Mouse (Mus musculus) cerebellum, adult 9-11 months (tissue): Measurements from ENCODE around the gene Coch.
"Not testable (repeated sequence)": the region's sequence is repeated elsewhere in the genome, so short reads cannot be mapped to it uniquely, and the experiment has no call there.

Experiments used
- DNase-seq: peaks from one replicate; pipeline ENCODE4 v3.0.0; 2022

Coch gene

GRCm38 (mm10) chr12:51593229-51594029 is at the start of gene Coch:
Coch (plus strand) TSS chr12:51593341.
- DNase-seq = no peak

GRCm38 (mm10) chr12:51543402-51543960 is 49.7 kb upstream of the Coch start:
- DNase-seq = no peak

GRCm38 (mm10) chr12:51555041-51555440 is 38.1 kb upstream of the Coch start:
- DNase-seq = no peak

GRCm38 (mm10) chr12:51561416-51561815 is 31.7 kb upstream of the Coch start:
- DNase-seq = no peak

- DNase-seq = no peak
Observed at GRCm38 (mm10) chr12:51567225-51567624, 25.9 kb upstream of the Coch start.

- no peak for DNase-seq
Observed at GRCm38 (mm10) chr12:51569472-51569871, 23.7 kb upstream of the Coch start.

- DNase-seq = no peak
Observed at GRCm38 (mm10) chr12:51569944-51570343, 23.2 kb upstream of the Coch start.

- no peak for DNase-seq
Observed at GRCm38 (mm10) chr12:51572651-51573050, 20.5 kb upstream of the Coch start.

- DNase-seq = not testable (repeated sequence)
Observed at GRCm38 (mm10) chr12:51577816-51578215, 15.3 kb upstream of the Coch start.

- DNase-seq = no peak
Observed at GRCm38 (mm10) chr12:51589263-51589662, 3.9 kb upstream of the Coch start.

- no peak for DNase-seq
Observed at GRCm38 (mm10) chr12:51591921-51592320, 1.2 kb upstream of the Coch start.

GRCm38 (mm10) chr12:51592888-51593228 is 283 bp upstream of the Coch start:
- DNase-seq = no peak

GRCm38 (mm10) chr12:51594030-51594470 is 909 bp downstream of the Coch start:
- DNase-seq = no peak

- no peak for DNase-seq
Observed at GRCm38 (mm10) chr12:51603306-51603705, 10.2 kb downstream of the Coch start.

GRCm38 (mm10) chr12:51606138-51606537 is 13.0 kb downstream of the Coch start:
- no peak for DNase-seq

GRCm38 (mm10) chr12:51612361-51612760 is 19.2 kb downstream of the Coch start:
- DNase-seq = no peak

GRCm38 (mm10) chr12:51620572-51620971 is 27.4 kb downstream of the Coch start:
- DNase-seq = no peak

- DNase-seq = no peak
Observed at GRCm38 (mm10) chr12:51621161-51621560, 28.0 kb downstream of the Coch start.

- no peak for DNase-seq
Observed at GRCm38 (mm10) chr12:51622670-51623365, 29.7 kb downstream of the Coch start.

GRCm38 (mm10) chr12:51623366-51623694 is 30.2 kb downstream of the Coch start:
- no peak for DNase-seq

- no peak for DNase-seq
Observed at GRCm38 (mm10) chr12:51633481-51633880, 40.3 kb downstream of the Coch start.

GRCm38 (mm10) chr12:51636260-51636659 is 43.1 kb downstream of the Coch start:
- no peak for DNase-seq

- DNase-seq = no peak
Observed at GRCm38 (mm10) chr12:51636689-51637470, 43.7 kb downstream of the Coch start.
